Mouse (Mus musculus) kidney, adult 18-20 months (tissue): ENCODE measurements around the gene Trim75.

Experiments used
- DNase-seq: peaks from one replicate; pipeline ENCODE4 v3.0.0; 2021

Gene Trim75

DNA sequence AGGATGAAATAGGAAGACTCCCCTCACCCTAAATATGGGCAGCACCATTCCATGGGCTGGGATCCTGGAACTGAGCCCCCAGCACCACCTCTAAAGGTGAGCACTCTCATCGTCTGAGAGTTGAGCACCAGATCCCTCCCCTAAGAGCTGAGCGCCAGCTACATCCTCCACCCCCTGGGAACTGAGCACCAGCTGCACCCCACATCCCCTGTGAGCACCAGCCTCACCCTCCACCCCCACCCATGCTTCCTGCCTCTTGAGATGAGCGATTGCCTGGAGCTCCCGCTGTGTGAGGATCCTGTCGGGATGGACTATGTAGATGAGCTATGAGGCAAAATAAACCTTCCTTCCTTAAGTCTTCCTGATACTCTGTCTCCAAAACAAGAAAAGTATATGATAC, 44.7 kb downstream of the Trim75 start:
- DNase-seq = no peak

DNA sequence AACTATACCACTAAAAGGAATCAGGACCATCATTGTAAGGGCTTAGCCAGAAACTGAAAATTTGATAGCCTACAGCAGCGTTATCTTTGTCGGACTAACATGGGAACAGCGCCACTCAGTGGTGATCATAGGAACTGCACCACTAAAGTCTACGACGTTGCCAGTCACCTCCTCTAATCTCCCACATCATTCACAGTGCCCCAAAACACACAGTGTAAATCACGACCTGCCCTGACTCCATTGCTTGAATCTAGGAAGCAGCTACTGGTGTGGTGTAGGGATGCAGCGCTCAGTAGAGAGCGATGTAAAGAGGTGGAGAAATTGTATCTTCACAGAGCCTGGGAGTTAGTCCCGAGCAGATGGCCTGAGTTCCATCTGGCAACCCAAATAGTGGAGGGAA, 46.1 kb downstream of the Trim75 start:
- DNase-seq = peak; percentile 79

DNA sequence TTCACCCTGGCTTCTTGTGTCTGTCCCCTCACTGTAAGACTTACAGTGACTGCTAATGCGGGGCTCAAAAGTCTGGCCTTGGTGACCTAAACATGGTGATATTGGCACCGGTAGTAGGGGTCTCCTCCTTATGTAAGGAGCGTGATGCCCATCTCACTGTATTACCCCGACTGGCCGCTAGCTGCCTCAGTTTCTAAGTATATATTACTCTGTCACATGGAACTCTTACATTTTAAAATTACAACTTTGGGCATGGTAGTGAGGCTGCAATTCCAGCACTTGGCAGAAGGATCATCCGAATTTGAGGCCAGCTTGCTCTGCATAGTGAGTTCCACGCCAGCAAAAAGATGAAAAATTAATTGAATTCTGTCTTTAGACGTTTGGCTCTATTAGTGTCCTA, 46.6 kb downstream of the Trim75 start:
- DNase-seq = no peak

DNA sequence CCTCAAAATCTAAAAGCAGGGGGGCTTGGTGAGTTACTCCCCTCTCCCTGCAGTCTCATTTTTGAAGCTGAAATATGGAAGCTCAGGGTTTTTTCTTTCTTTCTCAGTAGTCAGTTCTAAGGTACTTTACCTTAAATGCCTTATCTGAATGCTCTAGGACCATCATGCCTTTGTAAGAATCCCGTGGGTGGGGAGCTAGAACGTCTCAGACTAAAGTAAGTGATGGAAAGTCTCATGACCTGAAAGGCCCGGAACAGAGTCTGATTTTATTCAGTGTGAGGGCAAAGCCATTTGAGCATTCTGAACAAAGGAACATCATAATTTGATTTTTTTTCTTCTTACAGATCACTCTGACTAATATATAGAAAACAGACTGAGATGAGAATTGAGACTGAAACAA, 52.6 kb downstream of the Trim75 start:
- DNase-seq = no peak
